Mouse (Mus musculus) testis, adult 2 months (tissue): Measurements from ENCODE around the gene Cdk12. TPM values are rescaled to one million over a fixed set of nuclear protein-coding genes. Genes with fewer than 3 reads are reported as not detected.
A peak's percentile ranks its signal among the peaks of the same experiment; 100 is the strongest.

Experiments
- H3K27ac ChIP-seq: fragments of 200-500 bp; 2 replicates; pipeline ENCODE4 v1.5.1; 2012; ENCODE audit warnings: low read depth, low read length; ENCODE audit not compliant: control insufficient read depth, insufficient read depth
- H3K27me3 ChIP-seq: fragments of 200-500 bp; 2 replicates; pipeline ENCODE4 v1.6.1; 2012; ENCODE audit warnings: mild to moderate bottlenecking, low read length, moderate library complexity; ENCODE audit not compliant: control insufficient read depth, insufficient read depth
- H3K36me3 ChIP-seq: fragments of 200-500 bp; 2 replicates; pipeline ENCODE4 v1.6.1; 2012; ENCODE audit warnings: mild to moderate bottlenecking, low read length; ENCODE audit not compliant: control insufficient read depth, insufficient read depth
- H3K4me1 ChIP-seq: fragments of 200-500 bp; 2 replicates; pipeline ENCODE4 v1.6.1; 2012; ENCODE audit warnings: low read length; ENCODE audit not compliant: control insufficient read depth, insufficient read depth
- H3K4me3 ChIP-seq: fragments of 200-500 bp; 2 replicates; pipeline ENCODE4 v1.5.1; 2012; ENCODE audit warnings: low read depth, mild to moderate bottlenecking, low read length, moderate library complexity, mixed read lengths; ENCODE audit not compliant: control insufficient read depth
- CTCF ChIP-seq: fragments of 200-500 bp; IDR thresholded peaks from 2 replicates; pipeline ENCODE4 v1.5.1; 2012; ENCODE audit warnings: low read depth, mild to moderate bottlenecking, inconsistent platforms, low read length, moderate library complexity; ENCODE audit not compliant: control insufficient read depth, insufficient read depth, insufficient replicate concordance
- POLR2A ChIP-seq: fragments of 200-500 bp; IDR thresholded peaks from 2 replicates; pipeline ENCODE4 v1.6.1; 2012; ENCODE audit warnings: low read depth, mild to moderate bottlenecking, inconsistent platforms, low read length, moderate library complexity; ENCODE audit not compliant: control insufficient read depth
- polyA plus RNA-seq: library from polyadenylated mRNA; depleted of rRNA; stranded (reverse); fragments of >200 nt; gene quantifications from 2 replicates; pipeline ENCODE4 v1.2.3, GENCODE M21; 2012

The Cdk12 gene
- polyA plus RNA-seq, 1 experiment: 17.6 TPM

- no peaks in the 10 kb centered on the region for H3K27me3 ChIP-seq
- H3K27ac ChIP-seq: no peak overlapping the region
- no peaks in the 10 kb centered on the region for H3K4me1 ChIP-seq
- TF ChIP-seq CTCF: no peak
- TF ChIP-seq POLR2A: no peak
- H3K36me3 ChIP-seq: peaks cover 2% of the 10 kb centered on the region; the same call in 1 of the 2 replicates
- no peak overlapping the region for H3K4me3 ChIP-seq
Observed at GRCm38 (mm10) chr11:98265891-98266290, 63.0 kb downstream of the Cdk12 start.

DNA sequence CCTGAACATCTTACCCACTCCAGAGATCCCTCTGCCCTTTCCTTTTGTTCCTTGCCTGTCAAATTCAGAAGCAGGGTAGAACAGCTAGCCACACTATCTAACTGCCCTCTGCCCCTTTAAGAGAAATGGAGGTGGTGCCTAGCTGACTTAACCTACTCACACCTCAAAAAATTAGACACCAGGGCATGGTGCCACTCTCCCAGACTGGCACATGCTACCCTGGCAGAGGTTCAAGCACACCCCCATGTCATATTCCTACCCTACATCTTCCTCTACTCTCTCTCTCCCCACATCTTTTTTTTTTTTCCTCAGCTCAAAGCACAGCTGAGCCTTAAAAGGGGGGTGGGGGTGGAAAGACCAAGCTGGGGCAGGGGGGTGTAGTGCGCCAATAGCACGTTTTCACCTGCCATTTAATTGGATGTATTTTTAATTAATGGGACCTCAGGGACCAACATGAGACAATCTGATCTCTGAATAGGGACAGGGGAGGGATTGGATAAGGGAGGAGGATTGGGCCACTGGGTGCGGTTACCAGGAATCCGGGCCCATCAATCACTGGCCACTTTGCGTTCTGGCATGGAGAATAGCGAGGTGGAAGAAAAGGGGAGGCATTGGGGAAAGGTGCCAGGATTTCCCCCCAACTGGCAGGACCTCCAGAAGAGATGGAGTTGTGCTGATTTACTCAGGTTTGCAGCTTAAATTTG lies 64.0 kb downstream of the Cdk12 start:
- no peak overlapping the region for H3K4me3 ChIP-seq
- H3K36me3 ChIP-seq: peaks cover 3% of the 10 kb centered on the region
- no peaks in the 10 kb centered on the region for H3K4me1 ChIP-seq
- H3K27ac ChIP-seq: no peak overlapping the region
- no peaks in the 10 kb centered on the region for H3K27me3 ChIP-seq
- TF ChIP-seq CTCF (no peak), POLR2A (no peak)

- Histone ChIP-seq H3K27me3 (no peaks in the 10 kb centered on the region), H3K36me3 (peaks cover 2% of the 10 kb centered on the region), H3K4me3 (no peak overlapping the region), H3K27ac (no peak overlapping the region), H3K4me1 (no peaks in the 10 kb centered on the region)
- TF ChIP-seq CTCF: no peak
- no peak for TF ChIP-seq POLR2A
Observed at GRCm38 (mm10) chr11:98270066-98270465, 67.2 kb downstream of the Cdk12 start.

- H3K4me1 ChIP-seq: no peaks in the 10 kb centered on the region
- H3K27me3 ChIP-seq: no peaks in the 10 kb centered on the region
- TF ChIP-seq POLR2A (no peak), CTCF (no peak)
- H3K27ac ChIP-seq: no peak overlapping the region
- peaks cover 2% of the 10 kb centered on the region for H3K36me3 ChIP-seq
- H3K4me3 ChIP-seq: no peak overlapping the region
Observed at GRCm38 (mm10) chr11:98270466-98270865, 67.6 kb downstream of the Cdk12 start.

GRCm38 (mm10) chr11:98283740-98284139 lies 80.9 kb downstream of the Cdk12 start:
- TF ChIP-seq POLR2A (no peak), CTCF (no peak)
- no peaks in the 10 kb centered on the region for H3K27me3 ChIP-seq
- H3K27ac ChIP-seq: no peak overlapping the region
- H3K4me3 ChIP-seq: no peak overlapping the region
- peaks cover 5% of the 10 kb centered on the region; the same call in 1 of the 2 replicates for H3K4me1 ChIP-seq
- H3K36me3 ChIP-seq: no peaks in the 10 kb centered on the region

- H3K4me3 ChIP-seq: peak overlapping the region; percentile 71
- H3K36me3 ChIP-seq: no peaks in the 10 kb centered on the region
- TF ChIP-seq POLR2A (no peak), CTCF (no peak)
- no peak overlapping the region for H3K27ac ChIP-seq
- no peaks in the 10 kb centered on the region for H3K27me3 ChIP-seq
- H3K4me1 ChIP-seq: peaks cover 5% of the 10 kb centered on the region; the same call in 1 of the 2 replicates
Observed at GRCm38 (mm10) chr11:98284230-98284629, 81.4 kb downstream of the Cdk12 start.

DNA sequence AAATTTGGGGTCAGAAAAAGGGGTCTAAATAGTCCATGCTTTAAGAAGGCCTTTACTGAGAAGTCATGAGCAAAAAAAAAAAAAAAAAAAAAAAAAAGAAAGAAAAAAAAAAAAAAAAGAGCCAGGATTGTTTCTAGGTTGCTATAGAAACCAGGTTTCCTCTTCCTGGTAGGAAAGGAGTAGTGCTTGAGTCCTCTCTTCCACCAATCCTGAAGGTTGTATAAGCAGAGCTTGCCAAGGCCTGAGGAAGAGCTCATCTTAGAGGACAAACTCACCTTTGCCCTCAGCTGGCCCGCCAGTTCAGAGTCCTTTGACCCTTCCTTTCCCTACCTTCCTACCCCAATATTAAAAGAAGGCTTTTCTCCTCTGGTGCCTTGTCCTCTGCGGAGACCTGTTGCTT lies 82.5 kb downstream of the Cdk12 start:
- Histone ChIP-seq H3K27ac (no peak overlapping the region), H3K4me3 (peak overlapping the region; percentile 64), H3K4me1 (peaks cover 5% of the 10 kb centered on the region; the same call in 1 of the 2 replicates), H3K27me3 (no peaks in the 10 kb centered on the region), H3K36me3 (no peaks in the 10 kb centered on the region)
- no peak for TF ChIP-seq POLR2A
- no peak for TF ChIP-seq CTCF
